Mouse (Mus musculus): Measurements from ENCODE around the gene Gm14409.
"Not testable (repeated sequence)": the region's sequence is repeated elsewhere in the genome, so short reads cannot be mapped to it uniquely, and the experiment has no call there.

Gene Gm14409

GRCm38 (mm10) chr2:177266936-177267335 lies at the start of gene Gm14409:
TSS of gene Gm14409 (minus strand) at chr2:177267036.
- DNase-seq = not testable (repeated sequence)

- DNase-seq = not testable (repeated sequence)
Observed at GRCm38 (mm10) chr2:177309627-177310026, 42.8 kb upstream of the Gm14409 start.

GRCm38 (mm10) chr2:177304980-177305379 lies 38.1 kb upstream of the Gm14409 start:
- DNase-seq = not testable (repeated sequence)

- DNase-seq = not testable (repeated sequence)
Observed at GRCm38 (mm10) chr2:177283701-177284100, 16.9 kb upstream of the Gm14409 start.

- not testable (repeated sequence) for DNase-seq
Observed at GRCm38 (mm10) chr2:177277754-177278153, 10.9 kb upstream of the Gm14409 start.

- not testable (repeated sequence) for DNase-seq
Observed at GRCm38 (mm10) chr2:177272237-177272636, 5.4 kb upstream of the Gm14409 start.

GRCm38 (mm10) chr2:177247449-177247848 lies 19.4 kb downstream of the Gm14409 start:
- not testable (repeated sequence) for DNase-seq

- DNase-seq = not testable (repeated sequence)
Observed at GRCm38 (mm10) chr2:177230461-177230860, 36.4 kb downstream of the Gm14409 start.

Measured in retina, postnatal 1 day (tissue).